Mouse (Mus musculus) CH12.LX (cell line): ENCODE measurements around the gene Zcchc24. TPM values are rescaled to one million over a fixed set of nuclear protein-coding genes. Genes with fewer than 3 reads are reported as not detected.
A peak's percentile ranks its signal among the peaks of the same experiment; 100 is the strongest.

Source experiments
- DNase-seq: peaks from one replicate; pipeline ENCODE4 v3.0.0-alpha.2; 2013; ENCODE audit errors: extremely low read depth
- H3K27ac ChIP-seq: 2 replicates; pipeline ENCODE4 v1.5.1; 2012; ENCODE audit warnings: low read depth, mild to moderate bottlenecking, control low read depth, moderate library complexity; ENCODE audit not compliant: insufficient read depth
- H3K27me3 ChIP-seq: replicated peaks from 2 replicates; pipeline ENCODE3; 2012; ENCODE audit warnings: inconsistent platforms
- H3K36me3 ChIP-seq, 2 experiments: replicated peaks in 1 of 2; 2 replicates each; pipeline versions ENCODE3 to v1.6.1; 2012; ENCODE audit warnings: inconsistent platforms in 1 of 2, low read length in 1 of 2, mild to moderate bottlenecking in 1 of 2, mixed read lengths in 1 of 2, moderate library complexity in 1 of 2; ENCODE audit not compliant: control insufficient read depth in 1 of 2, insufficient read depth in 1 of 2
- H3K4me1 ChIP-seq, 2 experiments: 2 replicates each; pipeline ENCODE4 v1.6.1; 2012; ENCODE audit warnings: inconsistent platforms in 1 of 2, moderate library complexity in 1 of 2; ENCODE audit not compliant: insufficient read depth in 2 of 2, control insufficient read depth in 1 of 2
- H3K4me2 ChIP-seq: 2 replicates; pipeline ENCODE4 v1.6.1; 2012; ENCODE audit warnings: low read depth, mild to moderate bottlenecking, control low read depth; ENCODE audit not compliant: poor library complexity, insufficient read depth, severe bottlenecking
- H3K4me3 ChIP-seq, 3 experiments: fragments of 150-350 bp in 1 of 3; sonication (generic) in 1 of 3; replicated peaks in 1 of 3; 2 replicates each; pipeline versions ENCODE3 to v1.5.1; 2011 to 2012; ENCODE audit warnings: low read depth in 2 of 3, low read length in 2 of 3, mild to moderate bottlenecking in 2 of 3, moderate library complexity in 2 of 3, control low read depth in 1 of 3, improper control_type of control experiment in 1 of 3, inconsistent platforms in 1 of 3, mixed read lengths in 1 of 3; ENCODE audit not compliant: poor library complexity in 1 of 3
- H3K79me2 ChIP-seq: replicated peaks from 2 replicates; pipeline ENCODE4 v1.6.1; 2012; ENCODE audit warnings: mild to moderate bottlenecking, moderate library complexity; ENCODE audit not compliant: control insufficient read depth, poor library complexity, insufficient read depth, severe bottlenecking; ENCODE audit errors: extremely low read depth
- H3K9ac ChIP-seq: 2 replicates; pipeline ENCODE4 v1.6.1; 2012; ENCODE audit warnings: low read depth, mild to moderate bottlenecking, control low read depth, moderate library complexity; ENCODE audit not compliant: insufficient read depth
- H3K9me3 ChIP-seq: replicated peaks from 2 replicates; pipeline ENCODE3; 2012; ENCODE audit warnings: low read length, inconsistent platforms, mixed read lengths
- BHLHE40 ChIP-seq: IDR thresholded peaks from 2 replicates; pipeline ENCODE4 v1.6.1; 2011; ENCODE audit warnings: mild to moderate bottlenecking, low read depth, low read length, improper control_type of control experiment
- CTCF ChIP-seq, 2 experiments: IDR thresholded peaks in 1 of 2; conservative IDR thresholded peaks in 1 of 2; 2 replicates each; pipeline ENCODE4 v1.5.1; 2011 to 2012; ENCODE audit warnings: low read depth in 2 of 2, low read length in 2 of 2, improper control_type of control experiment in 1 of 2, inconsistent platforms in 1 of 2, mild to moderate bottlenecking in 1 of 2, moderate library complexity in 1 of 2
- EP300 ChIP-seq: IDR thresholded peaks from 2 replicates; pipeline ENCODE4 v1.6.1; 2011; ENCODE audit warnings: low read length, improper control_type of control experiment
- GABPA ChIP-seq: IDR thresholded peaks from 2 replicates; pipeline ENCODE4 v1.6.1; 2012; ENCODE audit warnings: low read depth, low read length, improper control_type of control experiment, inconsistent platforms; ENCODE audit not compliant: insufficient replicate concordance
- JUN ChIP-seq: IDR thresholded peaks from 2 replicates; pipeline ENCODE4 v1.6.1; 2011; ENCODE audit warnings: low read depth, mild to moderate bottlenecking, low read length, improper control_type of control experiment, moderate library complexity; ENCODE audit not compliant: insufficient read depth
- KAT2A ChIP-seq: IDR thresholded peaks from 2 replicates; pipeline ENCODE4 v1.6.1; 2012; ENCODE audit warnings: low read length, improper control_type of control experiment, inconsistent platforms; ENCODE audit not compliant: insufficient replicate concordance
- MAFK ChIP-seq: IDR thresholded peaks from 2 replicates; pipeline ENCODE4 v1.6.1; 2011; ENCODE audit warnings: low read length, improper control_type of control experiment; ENCODE audit not compliant: insufficient replicate concordance
- MEF2A ChIP-seq: IDR thresholded peaks from 2 replicates; pipeline ENCODE4 v1.6.1; 2014; ENCODE audit warnings: low read depth, mild to moderate bottlenecking, inconsistent platforms, low read length, improper control_type of control experiment, borderline replicate concordance
- MYC ChIP-seq: IDR thresholded peaks from 2 replicates; pipeline ENCODE4 v1.6.1; 2011; ENCODE audit warnings: low read depth, mild to moderate bottlenecking, improper control_type of control experiment, low read length
- NRF1 ChIP-seq: IDR thresholded peaks from 2 replicates; pipeline ENCODE4 v1.6.1; 2014; ENCODE audit warnings: low read depth, mild to moderate bottlenecking, inconsistent platforms, low read length, improper control_type of control experiment, moderate library complexity
- POLR2AphosphoS2 ChIP-seq: IDR thresholded peaks from 2 replicates; pipeline ENCODE4 v1.6.1; 2011; ENCODE audit warnings: low read depth, low read length, improper control_type of control experiment
- RCOR1 ChIP-seq: conservative IDR thresholded peaks from 2 replicates; pipeline ENCODE4 v1.6.1; 2012; ENCODE audit warnings: low read depth, mild to moderate bottlenecking, inconsistent platforms, low read length, improper control_type of control experiment
- TCF12 ChIP-seq: IDR thresholded peaks from 2 replicates; pipeline ENCODE4 v1.6.1; 2014; ENCODE audit warnings: low read depth, mild to moderate bottlenecking, inconsistent platforms, low read length, improper control_type of control experiment
- UBTF ChIP-seq: IDR thresholded peaks from 2 replicates; pipeline ENCODE4 v1.6.1; 2012; ENCODE audit warnings: low read depth, mild to moderate bottlenecking, inconsistent platforms, low read length, improper control_type of control experiment, moderate library complexity
- USF1 ChIP-seq: IDR thresholded peaks from 2 replicates; pipeline ENCODE4 v1.6.1; 2014; ENCODE audit warnings: low read depth, mild to moderate bottlenecking, inconsistent platforms, low read length, improper control_type of control experiment
- USF2 ChIP-seq: conservative IDR thresholded peaks from 2 replicates; pipeline ENCODE4 v1.6.1; 2011; ENCODE audit warnings: low read depth, low read length, improper control_type of control experiment
- ZKSCAN1 ChIP-seq: IDR thresholded peaks from 2 replicates; pipeline ENCODE4 v1.6.1; 2012; ENCODE audit warnings: low read depth, inconsistent platforms, low read length, improper control_type of control experiment, borderline replicate concordance
- ZMIZ1 ChIP-seq: IDR thresholded peaks from 2 replicates; pipeline ENCODE4 v1.6.1; 2012; ENCODE audit warnings: low read depth, mild to moderate bottlenecking, inconsistent platforms, low read length, improper control_type of control experiment
- dilution Hi-C: fragments of 300-500 bp; cut with MboI; formaldehyde crosslinking; loops from 2 replicates; pipeline ENCODE4 v1.14.3; 2020; ENCODE audit warnings: low sequenced_read_pairs; ENCODE audit not compliant: extremely low pct_unique_long_range_greater_than_20kb, extremely low pct_ligation_motif_present
- in situ Hi-C: fragments of 300-500 bp; cut with MboI; formaldehyde crosslinking; loops from 3 replicates; pipeline ENCODE4 v1.14.3; 2019; ENCODE audit warnings: low sequenced_read_pairs, low pct_ligation_motif_present, low pct_unique_long_range_greater_than_20kb, mixed read lengths
- polyA plus RNA-seq: library from polyadenylated mRNA; unstranded; fragments of >175 nt; gene quantifications from 2 replicates; pipeline ENCODE4 v1.2.1, GENCODE M21; 2012; ENCODE audit warnings: low read depth; ENCODE audit not compliant: insufficient read length
- total RNA-seq, 2 experiments: library from RNA; depleted of rRNA; stranded (reverse); fragments of 300-350 nt in 1 of 2; fragments of >200 nt in 1 of 2; gene quantifications; 2 replicates each; pipeline ENCODE4 v1.2.3; 2012 to 2014

Zcchc24 gene
- total and polyA plus RNA-seq, 3 experiments, result 0.05 to 0.44 (median 0.08) TPM

- no peaks in the 10 kb centered on the region for H3K79me2 ChIP-seq
- no peaks in the 10 kb centered on the region for H3K27me3 ChIP-seq
- no peaks in the 10 kb centered on the region for H3K9me3 ChIP-seq
- no peak overlapping the region for H3K4me2 ChIP-seq
- H3K9ac ChIP-seq, result no peak overlapping the region
- in situ Hi-C loops (loop anchor here (5.0 kb wide), 1 partner anchor 36 kb away; no protein-coding TSS in a partner anchor), dilution Hi-C loops (no loop called here)
- H3K4me1 ChIP-seq, result peaks cover 22 to 61% of the 10 kb centered on the region in 2 experiments
- H3K36me3 ChIP-seq, result no peaks in the 10 kb centered on the region
- no peak for DNase-seq
- no peak overlapping the region for H3K4me3 ChIP-seq
- H3K27ac ChIP-seq, result no peak overlapping the region
- TF ChIP-seq USF1, result no peak
- no peak for TF ChIP-seq USF2
- TF ChIP-seq ZKSCAN1, result no peak
- no peak for TF ChIP-seq MAFK
- TF ChIP-seq ZMIZ1, result no peak
- TF ChIP-seq POLR2AphosphoS2, result no peak
- TF ChIP-seq MEF2A, result no peak
- TF ChIP-seq BHLHE40, result no peak
- TF ChIP-seq UBTF, result no peak
- TF ChIP-seq TCF12, result no peak
- no peak for TF ChIP-seq CTCF (conservative IDR thresholded peaks at IDR 0.05 in 1 of 2, IDR thresholded peaks at IDR 0.05 in 1 of 2; ENCODE audit: low read depth in 2 of 2, low read length in 2 of 2)
- no peak for TF ChIP-seq JUN
- TF ChIP-seq RCOR1, result no peak
- no peak for TF ChIP-seq EP300
- no peak for TF ChIP-seq GABPA
- no peak for TF ChIP-seq KAT2A
- no peak for TF ChIP-seq MYC
- TF ChIP-seq NRF1, result no peak
Measured at GRCm38 (mm10) chr14:25746371-25746770, 22.5 kb downstream of the Zcchc24 start.

- no peaks in the 10 kb centered on the region for H3K79me2 ChIP-seq
- dilution Hi-C loops (no loop called here), in situ Hi-C loops (loop anchor here (5.0 kb wide), 1 partner anchor 37 kb away; no protein-coding TSS in a partner anchor)
- peaks cover 22 to 63% of the 10 kb centered on the region in 2 experiments for H3K4me1 ChIP-seq
- H3K27ac ChIP-seq, result no peak overlapping the region
- no peak overlapping the region for H3K4me2 ChIP-seq
- no peak for DNase-seq
- no peak overlapping the region for H3K4me3 ChIP-seq
- no peaks in the 10 kb centered on the region for H3K36me3 ChIP-seq
- peaks cover 2% of the 10 kb centered on the region for H3K27me3 ChIP-seq
- H3K9me3 ChIP-seq, result no peaks in the 10 kb centered on the region
- no peak overlapping the region for H3K9ac ChIP-seq
- peak in 1 of 2 experiments; percentile 13; a peak in 2 of 4 replicates for TF ChIP-seq CTCF (conservative IDR thresholded peaks at IDR 0.05 in 1 of 2, IDR thresholded peaks at IDR 0.05 in 1 of 2; ENCODE audit: low read depth in 2 of 2, low read length in 2 of 2)
- no peak for TF ChIP-seq USF2
Measured at GRCm38 (mm10) chr14:25745365-25746184, 23.3 kb downstream of the Zcchc24 start.
